Mouse (Mus musculus) lung, embryonic 16.5 days (tissue): Measurements from ENCODE around the gene Scnn1a. TPM values are rescaled to one million over a fixed set of nuclear protein-coding genes. Genes with fewer than 3 reads are reported as not detected.
A peak's percentile ranks its signal among the peaks of the same experiment; 100 is the strongest.

Experiments used
- ATAC-seq: fragments of 200-750 bp; cut with Nextera tagmentation; 2 replicates; pipeline ENCODE4 v1.8.0; 2017; ENCODE audit warnings: low read depth, mild to moderate bottlenecking, moderate library complexity
- H3K27ac ChIP-seq: fragments of 300-500 bp; sonication (generic); 2 replicates; pipeline ENCODE4 v1.5.1; 2014; ENCODE audit warnings: mild to moderate bottlenecking, control low read depth, low read length
- H3K27me3 ChIP-seq: fragments of 300-500 bp; sonication (generic); 2 replicates; pipeline ENCODE4 v1.6.1; 2014; ENCODE audit warnings: low read depth, low read length, mixed read lengths; ENCODE audit not compliant: control insufficient read depth, insufficient read depth
- H3K36me3 ChIP-seq: fragments of 300-500 bp; sonication (generic); 2 replicates; pipeline ENCODE4 v1.6.1; 2014; ENCODE audit warnings: low read length; ENCODE audit not compliant: control insufficient read depth, insufficient read depth
- H3K4me1 ChIP-seq: fragments of 300-500 bp; sonication (generic); replicated peaks from 2 replicates; pipeline ENCODE4 v1.6.1; 2014; ENCODE audit warnings: low read length, mixed read lengths; ENCODE audit not compliant: control insufficient read depth, insufficient read depth
- H3K4me2 ChIP-seq: fragments of 300-500 bp; sonication (generic); 2 replicates; pipeline ENCODE4 v1.6.1; 2014; ENCODE audit warnings: low read depth, low read length, control low read depth
- H3K4me3 ChIP-seq: fragments of 300-500 bp; sonication (generic); 2 replicates; pipeline ENCODE4 v1.5.1; 2014; ENCODE audit warnings: mild to moderate bottlenecking, low read length, control low read depth
- H3K9ac ChIP-seq: fragments of 300-500 bp; sonication (generic); 2 replicates; pipeline ENCODE4 v1.6.1; 2014; ENCODE audit warnings: low read length, control low read depth
- H3K9me3 ChIP-seq: fragments of 300-500 bp; sonication (generic); 2 replicates; pipeline ENCODE4 v1.6.1; 2016; ENCODE audit warnings: low read length; ENCODE audit not compliant: control insufficient read depth
- WGBS: fragments of 180-500 bp; shearing (Covaris S2); extraction: QIAGEN DNeasy Blood & Tissue Kit; methylation state at CpG from one replicate; pipeline ENCODE4 v1.1.7; 2014; 5-methylcytosine and 5-hydroxymethylcytosine counted together
- polyA plus RNA-seq: library from polyadenylated mRNA; unstranded; fragments of >200 nt; fragmentation: Nextera tagmentation; extraction: Ambion mirVana; gene quantifications from 2 replicates; pipeline ENCODE4 v1.2.1, GENCODE M21; 2015

Gene Scnn1a
- polyA plus RNA-seq, 1 experiment from 2014 or later = 9.1 TPM

DNA sequence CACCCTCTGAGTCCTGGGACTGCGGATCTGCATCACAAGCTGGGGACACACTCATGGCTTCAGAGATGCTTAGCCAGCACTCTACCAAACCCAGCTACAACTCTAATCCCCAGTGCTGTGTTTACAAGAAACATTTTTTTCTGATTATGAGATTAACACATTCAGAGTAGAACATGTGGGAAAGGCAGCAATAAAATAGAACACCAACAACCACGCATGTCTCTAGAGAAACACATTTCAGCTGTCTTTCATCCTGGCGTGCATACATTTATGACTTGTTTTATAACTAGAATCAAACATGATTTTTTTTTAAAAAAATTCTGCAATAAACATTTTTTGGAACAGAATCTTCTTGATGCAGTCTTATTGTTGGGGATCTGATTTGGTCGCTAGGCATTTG lies 33.5 kb upstream of the Scnn1a start:
- 0 out of 2 replicates have a peak, but pooled peaks cover 2% of the 10 kb centered on the region for H3K4me1 ChIP-seq
- ATAC-seq = no peak
- no peak overlapping the region for H3K27ac ChIP-seq
- H3K4me3 ChIP-seq = no peak overlapping the region
- H3K36me3 ChIP-seq = no peaks in the 10 kb centered on the region
- no peak overlapping the region for H3K4me2 ChIP-seq
- H3K9ac ChIP-seq = no peak overlapping the region
- 71% methylated on average over 4 of the region's 4 CpGs for WGBS
- H3K9me3 ChIP-seq = 0 out of 2 replicates have a peak, but pooled peaks cover 5% of the 10 kb centered on the region
- no peaks in the 10 kb centered on the region; the same call in 1 of the 2 replicates for H3K27me3 ChIP-seq

DNA sequence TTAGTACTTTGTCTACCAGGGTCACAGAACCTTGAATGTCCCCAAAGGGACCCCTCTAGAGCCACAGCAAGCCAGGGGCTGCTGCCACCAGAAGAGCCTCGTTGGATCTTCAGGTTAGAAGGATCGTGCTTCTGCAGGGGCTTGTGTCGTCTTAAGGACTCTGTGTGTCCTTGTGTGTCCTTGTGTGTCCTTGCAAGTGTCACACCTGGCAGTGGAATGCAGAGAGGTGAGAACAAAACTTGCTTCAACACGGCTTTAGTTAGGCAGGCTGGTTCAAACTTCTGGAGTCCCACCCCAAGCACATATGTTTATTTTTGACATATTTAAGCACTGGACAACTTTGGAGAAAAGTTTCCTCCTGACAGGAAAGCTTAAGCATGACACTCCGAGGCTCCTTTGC lies 31.7 kb upstream of the Scnn1a start:
- Histone ChIP-seq H3K4me1 (0 out of 2 replicates have a peak, but pooled peaks cover 2% of the 10 kb centered on the region), H3K4me2 (no peak overlapping the region), H3K4me3 (no peak overlapping the region), H3K36me3 (no peaks in the 10 kb centered on the region), H3K9ac (no peak overlapping the region), H3K27me3 (no peaks in the 10 kb centered on the region; the same call in 1 of the 2 replicates), H3K27ac (peak overlapping the region; percentile 36; the same call in 1 of the 2 replicates), H3K9me3 (0 out of 2 replicates have a peak, but pooled peaks cover 5% of the 10 kb centered on the region)
- ATAC-seq = peak; percentile 56; the same call in 1 of the 2 replicates
- WGBS = 42% methylated on average over 5 of the region's 5 CpGs

DNA sequence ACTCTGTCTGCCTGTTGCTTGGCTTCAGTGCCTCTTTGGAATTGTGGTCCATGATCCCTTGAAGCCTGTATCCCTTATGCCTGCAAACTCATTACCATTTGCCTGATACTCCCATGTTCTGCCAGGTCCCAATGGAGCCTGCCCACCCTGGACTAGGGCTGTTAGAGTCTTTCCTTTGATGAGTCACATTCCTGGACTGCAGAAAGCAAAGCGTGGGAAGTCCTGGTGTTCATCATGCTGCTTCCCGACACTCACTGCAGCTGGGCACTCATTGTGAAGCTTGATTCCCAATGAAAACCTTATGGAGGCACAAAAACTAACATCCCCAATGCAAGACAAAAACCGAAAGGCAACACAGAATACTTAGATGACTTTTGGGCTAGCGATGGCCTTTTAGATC lies 29.1 kb upstream of the Scnn1a start:
- Histone ChIP-seq H3K27me3 (no peaks in the 10 kb centered on the region; the same call in 1 of the 2 replicates), H3K4me3 (no peak overlapping the region), H3K4me1 (0 out of 2 replicates have a peak, but pooled peaks cover under 1% of the 10 kb centered on the region), H3K27ac (no peak overlapping the region), H3K36me3 (no peaks in the 10 kb centered on the region), H3K9ac (no peak overlapping the region), H3K4me2 (no peak overlapping the region), H3K9me3 (no peaks in the 10 kb centered on the region)
- 79% methylated on average over 4 of the region's 4 CpGs for WGBS
- no peak for ATAC-seq

DNA sequence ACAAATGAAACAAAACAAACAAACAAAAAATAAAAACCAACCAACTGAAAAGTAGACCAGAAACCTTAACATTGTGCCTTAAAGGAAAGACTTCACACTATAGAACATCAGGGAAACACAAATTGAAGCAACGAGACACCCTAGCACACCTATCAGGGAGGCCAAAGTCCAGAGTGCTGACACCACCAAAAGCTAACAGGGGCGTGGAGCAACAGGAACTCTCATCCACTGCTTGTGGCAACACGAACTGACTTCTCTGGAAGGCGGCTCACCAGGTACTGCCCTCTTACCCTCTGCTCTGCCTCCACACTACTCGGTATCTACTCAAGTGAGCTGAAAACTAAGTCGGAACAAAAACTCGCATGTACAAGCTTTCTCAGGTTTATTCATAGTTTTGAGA lies 28.2 kb upstream of the Scnn1a start:
- no peak overlapping the region for H3K4me3 ChIP-seq
- no peaks in the 10 kb centered on the region for H3K36me3 ChIP-seq
- H3K9me3 ChIP-seq = no peaks in the 10 kb centered on the region
- no peaks in the 10 kb centered on the region; the same call in 1 of the 2 replicates for H3K27me3 ChIP-seq
- no peak overlapping the region for H3K4me2 ChIP-seq
- 89% methylated on average over 7 of the region's 7 CpGs for WGBS
- ATAC-seq = no peak
- H3K9ac ChIP-seq = no peak overlapping the region
- no peaks in the 10 kb centered on the region for H3K4me1 ChIP-seq
- no peak overlapping the region for H3K27ac ChIP-seq

DNA sequence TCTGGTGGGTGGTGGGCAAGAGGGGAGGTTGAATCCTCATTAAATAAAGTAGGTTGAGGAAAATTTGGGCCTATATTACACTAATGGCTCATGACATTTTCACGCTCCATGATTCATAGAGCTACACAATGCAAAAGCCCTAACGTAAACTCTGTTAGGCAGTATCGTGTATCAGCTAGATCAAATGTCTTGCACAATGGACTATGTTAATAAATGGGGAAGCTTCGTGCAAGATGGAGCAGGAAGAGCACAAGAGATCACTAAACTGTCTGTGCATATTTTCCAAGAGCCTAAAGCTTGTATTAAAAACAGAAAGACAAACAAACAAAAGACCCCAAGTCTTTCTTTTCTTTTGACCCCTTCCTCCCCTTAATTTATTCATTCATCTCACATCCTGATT lies 26.4 kb upstream of the Scnn1a start:
- Histone ChIP-seq H3K27me3 (no peaks in the 10 kb centered on the region; the same call in 1 of the 2 replicates), H3K36me3 (no peaks in the 10 kb centered on the region), H3K4me3 (no peak overlapping the region), H3K4me2 (no peak overlapping the region), H3K9ac (no peak overlapping the region), H3K27ac (no peak overlapping the region), H3K4me1 (no peaks in the 10 kb centered on the region), H3K9me3 (no peaks in the 10 kb centered on the region)
- no peak for ATAC-seq
- WGBS = 66% methylated on average over 4 of the region's 4 CpGs

DNA sequence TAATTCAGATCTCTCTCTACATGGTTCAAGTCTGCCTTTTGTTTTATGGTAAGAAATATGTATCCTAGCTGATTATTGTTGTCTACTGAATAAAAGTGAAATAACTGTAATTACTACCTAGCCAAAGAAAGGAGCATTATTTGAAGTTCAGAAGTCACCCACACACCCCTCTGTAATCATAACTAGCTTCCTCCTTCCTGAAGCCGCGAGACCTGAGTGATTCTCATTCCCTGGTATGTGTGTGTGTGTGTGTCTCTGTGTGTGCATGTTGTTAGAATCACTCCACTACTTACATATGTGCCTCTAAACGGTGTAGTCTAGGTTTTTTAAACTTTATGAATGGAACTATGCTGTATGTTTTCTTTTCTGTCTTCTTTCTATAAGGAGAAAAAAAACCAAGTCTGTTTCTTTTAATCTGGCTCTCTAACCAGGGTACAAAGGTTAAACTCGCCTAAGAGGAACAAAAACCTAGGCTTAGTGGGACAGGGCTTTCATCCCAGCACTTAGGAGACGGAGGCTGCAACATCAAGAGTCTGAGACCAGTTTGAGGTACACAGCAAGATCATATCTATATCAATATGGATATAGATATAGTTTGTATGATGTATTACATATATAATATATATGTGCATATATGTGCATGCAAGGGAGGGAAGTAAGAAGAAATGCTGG lies 23.2 kb upstream of the Scnn1a start:
- no peak for ATAC-seq
- Histone ChIP-seq H3K27me3 (no peaks in the 10 kb centered on the region), H3K36me3 (no peaks in the 10 kb centered on the region), H3K27ac (no peak overlapping the region), H3K4me3 (no peak overlapping the region), H3K9ac (no peak overlapping the region), H3K4me2 (no peak overlapping the region), H3K9me3 (no peaks in the 10 kb centered on the region), H3K4me1 (peaks cover 5% of the 10 kb centered on the region)
- WGBS = 71% methylated on average over 5 of the region's 5 CpGs

DNA sequence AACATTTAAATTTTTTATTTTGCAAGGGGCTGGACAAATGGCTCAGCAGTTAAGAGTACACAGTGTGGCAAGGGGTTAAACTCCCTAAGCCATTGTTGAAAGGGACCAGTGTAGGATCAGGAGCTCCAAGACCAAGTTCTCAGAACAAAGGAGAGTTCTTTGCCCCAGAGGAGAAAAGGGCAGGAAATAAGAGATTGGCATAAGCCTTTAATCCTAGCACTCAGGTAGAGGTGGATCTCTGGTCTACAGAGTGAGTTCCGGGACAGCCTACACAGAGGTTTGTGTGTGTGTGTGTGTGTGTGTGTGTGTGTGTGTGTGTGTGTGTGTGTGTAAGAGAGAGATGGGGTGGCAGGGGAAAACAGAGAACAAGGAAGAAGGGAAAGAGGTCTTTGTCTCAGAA lies 19.5 kb upstream of the Scnn1a start:
- no peak for ATAC-seq
- Histone ChIP-seq H3K27ac (no peak overlapping the region), H3K9ac (no peak overlapping the region), H3K9me3 (no peaks in the 10 kb centered on the region), H3K4me1 (peaks cover 8% of the 10 kb centered on the region), H3K36me3 (peaks cover 3% of the 10 kb centered on the region; the same call in 1 of the 2 replicates), H3K4me2 (no peak overlapping the region), H3K4me3 (no peak overlapping the region), H3K27me3 (no peaks in the 10 kb centered on the region)
- 69% methylated on average over 1 of the region's 1 CpGs for WGBS

DNA sequence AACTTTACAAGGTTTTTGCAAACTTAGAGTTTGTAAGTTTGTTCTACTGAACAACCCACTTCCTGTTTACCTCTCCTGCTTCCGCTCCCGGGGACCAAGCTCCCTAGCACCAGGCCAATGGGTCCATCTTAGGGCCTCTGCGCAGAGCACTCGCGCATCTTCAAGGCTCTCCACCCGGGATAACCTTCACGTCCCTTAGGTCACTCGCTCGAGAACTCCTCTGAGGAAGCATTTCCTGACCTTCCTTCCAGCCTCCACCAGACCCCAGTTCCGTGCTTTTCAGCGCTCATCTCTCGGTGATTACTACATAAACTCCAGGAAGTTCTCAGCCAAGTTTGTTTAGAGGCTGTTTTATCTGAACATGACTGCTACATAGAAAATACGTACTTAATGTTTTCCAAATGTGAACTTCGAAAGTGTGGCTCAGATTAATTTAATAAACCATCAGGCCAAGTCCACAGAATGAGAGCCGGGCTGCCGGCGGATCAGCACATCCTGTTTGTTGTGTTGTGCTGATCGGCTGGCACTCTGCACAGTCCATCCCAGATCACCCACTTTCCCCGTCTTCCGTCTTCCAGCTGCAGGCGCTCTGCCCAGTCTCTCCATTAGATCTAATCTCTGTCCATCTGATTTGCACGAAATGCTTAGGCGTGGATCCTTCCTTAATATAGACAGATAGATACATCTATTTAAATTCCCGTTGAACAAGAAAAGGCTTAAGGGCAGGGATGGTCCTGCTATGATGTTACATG lies 18.1 kb upstream of the Scnn1a start:
- ATAC-seq = peak; percentile 70
- no peaks in the 10 kb centered on the region for H3K27me3 ChIP-seq
- H3K27ac ChIP-seq = peak overlapping the region; percentile 87
- peaks cover 17% of the 10 kb centered on the region for H3K36me3 ChIP-seq
- 47% methylated on average over 24 of the region's 24 CpGs for WGBS
- no peak overlapping the region for H3K9ac ChIP-seq
- H3K9me3 ChIP-seq = no peaks in the 10 kb centered on the region
- no peak overlapping the region for H3K4me3 ChIP-seq
- H3K4me2 ChIP-seq = 0 out of 2 replicates have a peak overlapping the region, but pooled peaks have one; percentile 1
- H3K4me1 ChIP-seq = peaks cover 8% of the 10 kb centered on the region

DNA sequence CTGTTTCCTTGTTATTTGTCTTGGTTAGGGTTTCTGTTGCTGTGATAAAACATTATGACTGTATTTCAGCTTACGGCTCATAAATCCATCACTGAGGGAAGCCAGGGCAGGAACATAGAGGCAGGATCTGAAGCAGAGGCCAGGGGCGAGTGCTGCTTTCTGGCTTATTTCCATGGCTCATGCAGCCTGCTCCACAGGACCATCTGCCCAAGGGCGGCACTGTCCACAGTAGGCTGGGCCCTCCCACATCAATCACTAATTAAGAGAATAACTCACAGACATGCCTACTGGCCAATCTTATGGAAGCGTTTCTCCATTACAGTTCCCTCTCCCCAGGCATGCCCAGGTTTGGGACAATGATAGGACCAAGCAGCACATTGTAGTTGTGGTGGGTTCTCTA lies 17.2 kb upstream of the Scnn1a start:
- peak overlapping the region; percentile 87; the same call in 1 of the 2 replicates for H3K27ac ChIP-seq
- H3K27me3 ChIP-seq = no peaks in the 10 kb centered on the region
- H3K36me3 ChIP-seq = peaks cover 20% of the 10 kb centered on the region
- ATAC-seq = no peak
- H3K4me2 ChIP-seq = no peak overlapping the region
- no peaks in the 10 kb centered on the region for H3K9me3 ChIP-seq
- WGBS = 64% methylated on average over 4 of the region's 4 CpGs
- H3K4me3 ChIP-seq = no peak overlapping the region
- H3K9ac ChIP-seq = no peak overlapping the region
- H3K4me1 ChIP-seq = peaks cover 8% of the 10 kb centered on the region
